Mouse (Mus musculus) erythroid progenitor cell, adult 5-6 weeks (primary cell): ENCODE data around the gene Nfatc2. TPM values are rescaled to one million over a fixed set of nuclear protein-coding genes. Genes with fewer than 3 reads are reported as not detected.

ENCODE experiments used
- ATAC-seq: replicated peaks from 2 replicates; pipeline ENCODE4 v1.8.0; 2016; ENCODE audit warnings: moderate number of reproducible peaks, mild to moderate bottlenecking, moderate TSS enrichment, inconsistent platforms; ENCODE audit not compliant: poor library complexity, low FRiP score, severe bottlenecking
- total RNA-seq, 2 experiments: library from RNA; stranded (forward) in 1 of 2; stranded (reverse) in 1 of 2; fragments of 150-400 nt in 1 of 2; fragments of 186-747, 209-891 nt in 1 of 2; gene quantifications; 2 replicates each; pipeline versions ENCODE4 v1.2.3 to v1.2.4; 2015 to 2017; ENCODE audit warnings: low replicate concordance in 2 of 2

The Nfatc2 gene
- total RNA-seq, 2 experiments from 2014 or later, result 0.61 to 3.8 TPM

GRCm38 (mm10) chr2:168511529-168511928 lies 89.9 kb downstream of the Nfatc2 start:
- no peak for ATAC-seq

DNA sequence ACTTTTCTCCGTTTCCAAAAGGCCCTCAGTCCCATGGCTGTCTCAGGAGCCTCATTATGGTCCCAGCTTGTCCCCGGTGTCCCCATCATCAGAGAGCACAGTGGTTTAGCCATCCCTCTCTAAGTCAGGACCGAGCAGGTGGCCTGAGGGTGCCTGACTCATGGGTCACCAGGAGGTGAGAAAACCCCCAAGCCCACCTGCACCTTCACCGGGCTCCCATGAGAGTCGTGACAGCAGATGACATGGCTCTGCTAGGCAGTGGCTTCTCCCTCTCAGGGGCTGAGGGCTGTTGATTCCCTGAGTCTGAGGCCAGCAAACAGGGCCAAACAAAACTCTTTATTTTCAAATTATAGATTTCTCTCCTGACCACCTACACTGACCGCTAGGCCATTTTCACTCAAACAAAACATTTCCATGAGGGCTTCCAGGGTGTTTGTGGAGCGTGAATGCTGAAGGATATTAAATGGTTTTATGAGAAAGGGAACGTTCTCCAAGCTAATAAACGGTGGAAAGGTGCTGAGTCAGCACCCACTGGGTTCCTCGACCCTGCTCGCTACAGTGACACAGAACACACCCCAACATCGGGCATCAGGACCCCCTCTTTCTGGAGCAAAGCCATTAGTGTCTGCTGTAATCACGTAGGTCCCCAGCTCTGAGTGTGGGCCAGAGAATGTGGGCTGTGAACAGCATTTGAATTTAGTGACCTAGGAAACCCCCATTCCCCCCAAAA lies 92.8 kb downstream of the Nfatc2 start:
- ATAC-seq, result no peak

GRCm38 (mm10) chr2:168504431-168505182 lies 96.8 kb downstream of the Nfatc2 start:
- ATAC-seq, result no peak

GRCm38 (mm10) chr2:168503735-168504134 lies 97.7 kb downstream of the Nfatc2 start:
- no peak for ATAC-seq

DNA sequence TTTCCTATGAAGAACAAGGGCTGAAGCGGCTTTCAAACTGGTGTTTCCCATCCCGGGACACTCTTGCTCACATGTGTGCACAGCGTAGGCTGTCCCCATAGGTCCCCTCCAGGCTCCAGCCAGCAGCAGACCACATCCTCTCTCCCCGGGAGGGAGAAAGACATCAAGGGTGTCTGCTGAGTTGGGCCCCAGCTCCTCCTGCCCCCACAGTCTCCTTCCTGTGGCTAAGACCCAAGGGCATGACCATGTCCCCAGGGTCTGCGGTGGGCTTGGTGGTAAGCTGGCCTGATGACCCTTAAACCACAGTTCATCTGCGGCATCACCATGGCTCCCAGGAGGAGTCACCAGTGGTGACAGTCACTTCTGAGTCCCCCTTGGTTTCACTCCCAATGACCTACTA lies 100.7 kb downstream of the Nfatc2 start:
- ATAC-seq, result no peak

DNA sequence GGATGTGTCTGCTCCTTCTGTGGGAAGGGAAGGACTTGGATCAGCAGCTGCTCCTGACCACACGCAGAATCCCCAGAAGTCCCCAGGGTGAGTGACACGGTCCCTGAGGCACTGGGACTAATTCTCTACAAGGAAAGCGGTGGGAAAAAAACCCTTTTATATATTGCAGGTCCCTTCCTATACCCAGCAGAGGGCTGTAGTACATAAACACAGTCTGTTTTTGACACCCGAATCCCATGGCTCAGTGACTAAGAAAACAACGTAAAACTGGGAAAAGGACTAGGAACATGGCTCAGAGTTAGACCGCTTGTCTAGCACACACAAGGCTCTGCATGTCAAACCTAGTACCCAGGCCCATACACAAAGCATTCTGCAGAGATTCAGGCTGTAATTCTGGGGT lies 101.2 kb downstream of the Nfatc2 start:
- no peak for ATAC-seq

DNA sequence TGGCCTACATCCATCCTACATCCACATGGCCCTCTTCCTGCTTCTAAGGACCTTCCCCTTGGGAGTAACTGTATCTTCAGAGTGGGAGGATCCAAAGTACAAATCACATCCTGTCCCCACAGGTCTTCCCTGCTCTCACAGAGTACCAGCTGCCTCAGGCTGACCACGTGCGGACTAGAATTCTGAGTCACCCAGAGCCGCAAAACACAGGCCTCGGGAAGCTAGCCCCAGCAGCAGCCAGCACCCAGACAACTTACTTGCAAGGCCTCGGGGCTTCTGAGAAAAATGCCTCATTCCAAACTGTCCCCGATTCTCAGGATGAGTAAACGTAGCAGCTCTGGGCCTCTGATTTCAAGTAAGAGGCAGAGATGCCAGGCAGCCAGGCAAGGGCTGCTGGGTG lies 109.7 kb downstream of the Nfatc2 start:
- no peak for ATAC-seq

- ATAC-seq, result no peak
Measured at GRCm38 (mm10) chr2:168489953-168490352, 111.5 kb downstream of the Nfatc2 start.

GRCm38 (mm10) chr2:168488158-168488925 lies 113.1 kb downstream of the Nfatc2 start:
- no peak for ATAC-seq

- no peak for ATAC-seq
Measured at GRCm38 (mm10) chr2:168481121-168481520, 120.3 kb downstream of the Nfatc2 start.

GRCm38 (mm10) chr2:168480692-168481091 lies 120.8 kb downstream of the Nfatc2 start:
- no peak for ATAC-seq

- ATAC-seq, result no peak
Measured at GRCm38 (mm10) chr2:168479930-168480329, 121.5 kb downstream of the Nfatc2 start.

DNA sequence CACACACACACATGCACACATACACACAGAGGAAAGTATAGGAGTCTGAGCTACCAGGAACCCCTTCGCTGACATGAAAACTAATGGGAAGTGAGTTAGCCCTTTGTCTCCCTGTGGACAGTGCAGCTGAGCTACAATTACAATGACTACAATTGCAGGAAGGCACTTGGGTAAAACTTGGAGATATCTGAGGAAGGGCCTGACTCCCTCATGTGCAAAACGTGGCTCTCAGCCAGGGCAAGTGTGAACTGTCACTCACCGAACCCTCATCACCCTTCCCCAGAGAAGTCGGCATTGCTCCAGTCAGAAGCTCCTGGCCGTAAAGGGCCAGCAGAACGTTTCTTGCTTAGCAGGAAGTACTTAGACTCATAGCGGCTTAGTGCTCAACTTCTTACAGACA lies 123.0 kb downstream of the Nfatc2 start:
- no peak for ATAC-seq

DNA sequence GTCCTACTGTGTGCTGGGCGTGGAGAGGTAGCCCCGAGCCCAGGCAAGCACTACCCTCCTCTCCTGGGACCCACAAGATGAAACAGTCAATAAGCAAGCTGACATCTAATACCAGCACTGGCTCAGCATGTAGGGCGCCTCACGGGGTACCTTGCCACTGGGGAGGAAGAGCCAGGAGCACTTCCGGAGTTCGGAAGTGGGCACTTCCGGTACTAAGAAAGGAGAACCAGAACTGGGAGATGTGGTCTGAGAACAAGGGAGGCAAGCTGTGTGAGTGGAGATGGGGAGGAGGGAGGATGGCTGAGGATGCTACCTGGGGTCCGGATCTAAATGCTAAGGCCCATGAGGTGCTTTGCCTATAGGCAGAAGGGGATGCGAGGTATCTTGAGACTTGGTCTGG lies 128.0 kb downstream of the Nfatc2 start:
- no peak for ATAC-seq

- ATAC-seq, result no peak
Measured at GRCm38 (mm10) chr2:168472899-168473298, 128.6 kb downstream of the Nfatc2 start.

DNA sequence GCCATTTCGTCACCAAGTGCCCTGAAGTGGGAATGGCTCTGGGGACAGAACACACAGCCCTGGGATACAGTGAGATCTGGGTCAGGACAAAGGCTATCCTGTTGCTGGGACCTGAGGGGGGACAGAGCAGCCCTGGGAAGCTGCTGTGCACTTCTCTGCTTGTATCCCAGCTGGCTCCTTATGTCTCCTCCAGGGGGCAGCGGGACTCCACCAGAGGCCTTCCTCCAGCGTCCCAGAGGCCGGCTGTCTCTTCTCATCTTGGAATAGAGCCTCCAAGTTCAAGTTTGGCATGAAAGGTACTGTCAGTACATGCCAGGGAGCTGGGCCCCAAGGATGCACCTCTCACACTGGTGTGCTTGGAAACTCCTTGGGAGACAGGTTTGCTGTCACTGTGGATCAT lies 132.4 kb downstream of the Nfatc2 start:
- no peak for ATAC-seq

GRCm38 (mm10) chr2:168467166-168467565 lies 134.3 kb downstream of the Nfatc2 start:
- ATAC-seq, result no peak

GRCm38 (mm10) chr2:168466066-168466465 lies 135.4 kb downstream of the Nfatc2 start:
- no peak for ATAC-seq

- no peak for ATAC-seq
Measured at GRCm38 (mm10) chr2:168465646-168466045, 135.8 kb downstream of the Nfatc2 start.

GRCm38 (mm10) chr2:168461865-168462264 lies 139.6 kb downstream of the Nfatc2 start:
- ATAC-seq, result no peak

- no peak for ATAC-seq
Measured at GRCm38 (mm10) chr2:168459627-168460026, 141.8 kb downstream of the Nfatc2 start.
